Mouse (Mus musculus) lung, embryonic 14.5 days (tissue): ENCODE measurements around the gene Ssh2. TPM values are rescaled to one million over a fixed set of nuclear protein-coding genes. Genes with fewer than 3 reads are reported as not detected.

ENCODE experiments used
- ATAC-seq: fragments of 200-750 bp; cut with Nextera tagmentation; 2 replicates; pipeline ENCODE4 v1.8.0; 2017; ENCODE audit warnings: mild to moderate bottlenecking, moderate TSS enrichment, moderate library complexity; ENCODE audit not compliant: insufficient read depth
- DNase-seq: peaks from one replicate; pipeline ENCODE4 v3.0.0-alpha.2; 2015
- H3K27ac ChIP-seq: fragments of 300-500 bp; sonication (generic); 2 replicates; pipeline ENCODE4 v1.5.1; 2014; ENCODE audit warnings: low read depth, mild to moderate bottlenecking, moderate library complexity
- H3K27me3 ChIP-seq: fragments of 300-500 bp; sonication (generic); 2 replicates; pipeline ENCODE4 v1.6.1; 2014; ENCODE audit warnings: low read length, control low read depth; ENCODE audit not compliant: insufficient read depth
- H3K36me3 ChIP-seq: fragments of 300-500 bp; sonication (generic); 2 replicates; pipeline ENCODE4 v1.6.1; 2014; ENCODE audit warnings: control low read depth; ENCODE audit not compliant: insufficient read depth
- H3K4me1 ChIP-seq: fragments of 300-500 bp; sonication (generic); 2 replicates; pipeline ENCODE4 v1.6.1; 2014; ENCODE audit warnings: antibody characterized with exemption, control low read depth; ENCODE audit not compliant: insufficient read depth
- H3K4me2 ChIP-seq: fragments of 300-500 bp; sonication (generic); 2 replicates; pipeline ENCODE4 v1.6.1; 2014; ENCODE audit warnings: mild to moderate bottlenecking
- H3K4me3 ChIP-seq: fragments of 300-500 bp; sonication (generic); 2 replicates; pipeline ENCODE4 v1.5.1; 2014; ENCODE audit warnings: low read depth, low read length
- H3K9ac ChIP-seq: fragments of 300-500 bp; sonication (generic); 2 replicates; pipeline ENCODE4 v1.6.1; 2014
- H3K9me3 ChIP-seq: fragments of 300-500 bp; sonication (generic); 2 replicates; pipeline ENCODE4 v1.6.1; 2016; ENCODE audit warnings: low read depth, low read length, control low read depth
- CTCF ChIP-seq: IDR thresholded peaks from 2 replicates; pipeline ENCODE4 v1.5.1; 2016; ENCODE audit warnings: antibody characterized with exemption, low read depth
- WGBS: fragments of 180-500 bp; shearing (Covaris S2); extraction: QIAGEN DNeasy Blood & Tissue Kit; methylation state at CpG from one replicate; pipeline ENCODE4 v1.1.7; 2014; 5-methylcytosine and 5-hydroxymethylcytosine counted together
- polyA plus RNA-seq: library from polyadenylated mRNA; unstranded; fragments of >200 nt; fragmentation: Nextera tagmentation; extraction: Ambion mirVana; gene quantifications from 2 replicates; pipeline ENCODE4 v1.2.1, GENCODE M21; 2014

The Ssh2 gene
- polyA plus RNA-seq, 1 experiment from 2014 or later: 13.8 TPM

GRCm38 (mm10) chr11:77348142-77348741, 132.2 kb downstream of the Ssh2 start:
- H3K9me3 ChIP-seq: no peaks in the 10 kb centered on the region
- peak overlapping the region; percentile 60; the same call in 1 of the 2 replicates for H3K27ac ChIP-seq
- peak overlapping the region; percentile 83 for H3K4me2 ChIP-seq
- peak overlapping the region; percentile 59 for H3K9ac ChIP-seq
- H3K36me3 ChIP-seq: no peaks in the 10 kb centered on the region
- H3K4me1 ChIP-seq: no peaks in the 10 kb centered on the region
- no peak for TF ChIP-seq CTCF
- DNase-seq: peak; percentile 94
- H3K4me3 ChIP-seq: peak overlapping the region; percentile 63
- peak; percentile 100 for ATAC-seq
- WGBS: under 1% methylated on average over 54 of the region's 54 CpGs
- H3K27me3 ChIP-seq: no peaks in the 10 kb centered on the region

DNA sequence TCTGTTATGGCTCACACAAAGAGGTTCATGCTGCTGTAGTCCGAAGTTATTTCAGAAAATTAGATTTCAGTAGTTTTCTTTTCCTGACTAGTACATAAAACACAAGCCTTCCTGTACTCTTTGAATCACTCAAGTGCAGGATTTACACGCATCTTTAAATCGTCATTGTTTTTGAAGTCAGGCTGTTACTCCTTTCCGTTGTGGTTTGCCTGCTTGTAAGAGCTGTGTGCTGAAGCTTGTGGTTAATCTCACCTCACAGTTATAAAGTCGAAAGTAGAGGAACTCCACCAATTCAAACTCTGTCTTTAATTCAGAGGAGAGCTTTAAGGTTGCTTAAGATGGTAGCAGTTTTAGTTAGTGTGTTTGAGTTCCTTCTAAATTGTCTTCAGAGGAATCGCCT, 132.9 kb downstream of the Ssh2 start:
- no peaks in the 10 kb centered on the region for H3K36me3 ChIP-seq
- 36% methylated on average over 6 of the region's 6 CpGs for WGBS
- ATAC-seq (no peak), DNase-seq (no peak)
- TF ChIP-seq CTCF: no peak
- H3K9me3 ChIP-seq: no peaks in the 10 kb centered on the region
- H3K4me1 ChIP-seq: no peaks in the 10 kb centered on the region
- H3K4me2 ChIP-seq: peak overlapping the region; percentile 83
- H3K4me3 ChIP-seq: peak overlapping the region; percentile 63
- H3K27ac ChIP-seq: no peak overlapping the region
- no peaks in the 10 kb centered on the region for H3K27me3 ChIP-seq
- peak overlapping the region; percentile 59 for H3K9ac ChIP-seq

DNA sequence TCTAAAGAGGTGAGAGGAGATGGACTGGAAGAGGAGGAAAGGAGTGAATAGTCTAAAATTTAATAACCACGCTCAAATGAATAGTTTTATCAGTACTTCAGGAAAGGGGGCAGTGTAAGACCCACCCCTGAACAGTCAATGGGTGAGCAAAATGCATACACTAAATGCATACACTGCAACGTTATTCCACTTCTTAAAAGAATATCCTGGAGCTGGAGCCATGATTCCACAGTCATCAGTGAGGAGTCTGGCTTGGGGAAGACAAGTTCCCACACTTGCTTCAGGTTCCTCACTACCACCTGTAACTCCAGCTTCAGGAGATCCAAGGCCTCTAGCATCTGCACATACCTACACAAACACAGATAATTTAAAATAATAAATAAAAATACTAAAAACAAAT, 133.6 kb downstream of the Ssh2 start:
- 77% methylated on average over 2 of the region's 2 CpGs for WGBS
- H3K9ac ChIP-seq: no peak overlapping the region

GRCm38 (mm10) chr11:77355055-77355454, 139.0 kb downstream of the Ssh2 start:
- no peak for DNase-seq
- WGBS: 79% methylated on average over 3 of the region's 3 CpGs

More for the DNA sequence above, 133.6 kb downstream of the Ssh2 start:
- no peak for ATAC-seq
- no peaks in the 10 kb centered on the region for H3K27me3 ChIP-seq
- H3K9me3 ChIP-seq: no peaks in the 10 kb centered on the region
- no peaks in the 10 kb centered on the region for H3K4me1 ChIP-seq
- DNase-seq: no peak
- no peak for TF ChIP-seq CTCF
- peak overlapping the region; percentile 83 for H3K4me2 ChIP-seq
- H3K27ac ChIP-seq: no peak overlapping the region
- H3K4me3 ChIP-seq: peak overlapping the region; percentile 63; the same call in 1 of the 2 replicates
- H3K36me3 ChIP-seq: no peaks in the 10 kb centered on the region

GRCm38 (mm10) chr11:77357839-77358238, 141.8 kb downstream of the Ssh2 start:
- Histone ChIP-seq H3K27ac (no peak overlapping the region), H3K4me3 (no peak overlapping the region), H3K27me3 (no peaks in the 10 kb centered on the region), H3K4me2 (no peak overlapping the region), H3K36me3 (no peaks in the 10 kb centered on the region), H3K9ac (no peak overlapping the region), H3K4me1 (no peaks in the 10 kb centered on the region), H3K9me3 (no peaks in the 10 kb centered on the region)
- no peak for TF ChIP-seq CTCF
- 86% methylated on average over 1 of the region's 1 CpGs for WGBS
- DNase-seq (no peak), ATAC-seq (no peak)

More at GRCm38 (mm10) chr11:77355055-77355454, 139.0 kb downstream of the Ssh2 start:
- no peak overlapping the region for H3K4me2 ChIP-seq
- H3K9me3 ChIP-seq: no peaks in the 10 kb centered on the region
- no peak for ATAC-seq
- H3K27me3 ChIP-seq: no peaks in the 10 kb centered on the region
- H3K4me3 ChIP-seq: no peak overlapping the region
- no peak for TF ChIP-seq CTCF
- H3K27ac ChIP-seq: no peak overlapping the region
- no peaks in the 10 kb centered on the region for H3K4me1 ChIP-seq
- no peaks in the 10 kb centered on the region for H3K36me3 ChIP-seq
- H3K9ac ChIP-seq: no peak overlapping the region

DNA sequence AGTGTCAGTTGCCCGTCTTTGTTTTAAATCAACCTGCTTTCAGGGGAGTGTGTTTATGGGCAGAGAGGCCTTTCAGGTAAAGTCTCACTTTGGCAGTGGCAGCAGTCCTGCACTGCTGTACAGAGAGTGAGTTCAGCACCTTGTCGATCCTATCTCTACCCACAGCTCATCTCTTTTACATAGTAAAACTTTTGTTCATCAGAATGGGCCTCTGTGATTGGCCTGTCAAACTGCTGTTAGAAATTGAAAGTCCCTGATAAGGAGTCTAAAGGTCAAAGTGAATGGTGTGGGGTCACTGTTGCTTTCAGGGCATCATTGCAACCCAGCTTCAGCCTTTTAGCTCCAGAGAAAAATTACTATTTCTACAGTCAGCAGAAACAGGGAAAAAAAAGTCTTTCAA, 147.4 kb downstream of the Ssh2 start:
- H3K36me3 ChIP-seq: no peaks in the 10 kb centered on the region
- no peak for DNase-seq
- TF ChIP-seq CTCF: no peak

DNA sequence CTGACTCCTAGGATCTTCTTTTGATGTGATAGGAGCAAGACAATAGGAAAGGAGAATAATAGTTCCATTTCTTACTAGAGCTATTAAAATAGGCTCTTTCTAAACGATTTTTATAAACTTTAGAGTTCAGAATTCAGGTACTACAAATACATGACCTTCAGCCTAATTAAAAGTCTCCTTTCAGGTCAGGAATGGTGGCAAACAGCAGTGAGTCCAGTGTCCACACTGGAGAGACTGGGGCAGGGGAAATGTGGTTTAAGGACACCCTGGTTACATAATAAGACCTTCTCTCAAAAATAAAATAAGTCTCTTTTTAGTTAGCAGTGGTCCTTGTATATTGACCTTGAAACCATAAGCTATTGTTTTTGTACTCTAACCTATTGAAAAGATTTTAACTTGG, 148.3 kb downstream of the Ssh2 start:
- H3K27ac ChIP-seq: no peak overlapping the region
- no peak for TF ChIP-seq CTCF
- H3K9me3 ChIP-seq: no peaks in the 10 kb centered on the region
- no peaks in the 10 kb centered on the region for H3K4me1 ChIP-seq
- no peak overlapping the region for H3K4me2 ChIP-seq
- DNase-seq: no peak
- H3K4me3 ChIP-seq: no peak overlapping the region
- H3K36me3 ChIP-seq: no peaks in the 10 kb centered on the region
- no peak for ATAC-seq
- 61% methylated on average over 1 of the region's 1 CpGs for WGBS
- no peak overlapping the region for H3K9ac ChIP-seq
- H3K27me3 ChIP-seq: no peaks in the 10 kb centered on the region

More for the DNA sequence above, 147.4 kb downstream of the Ssh2 start:
- H3K4me1 ChIP-seq: no peaks in the 10 kb centered on the region
- ATAC-seq: no peak
- WGBS: 57% methylated on average over 2 of the region's 2 CpGs
- H3K4me3 ChIP-seq: no peak overlapping the region
- H3K9me3 ChIP-seq: no peaks in the 10 kb centered on the region
- no peak overlapping the region for H3K9ac ChIP-seq
- no peak overlapping the region for H3K27ac ChIP-seq
- H3K4me2 ChIP-seq: no peak overlapping the region
- no peaks in the 10 kb centered on the region for H3K27me3 ChIP-seq
